Mouse (Mus musculus) neural tube, embryonic 14.5 days (tissue): ENCODE data around the gene Ifna1. TPM values are rescaled to one million over a fixed set of nuclear protein-coding genes. Genes with fewer than 3 reads are reported as not detected.

Experiments
- ATAC-seq: fragments of 200-750 bp; cut with Nextera tagmentation; 2 replicates; pipeline ENCODE4 v1.8.0; 2017; ENCODE audit warnings: low read depth, mild to moderate bottlenecking, moderate TSS enrichment, moderate library complexity
- H3K27ac ChIP-seq: fragments of 300-500 bp; sonication (generic); 2 replicates; pipeline ENCODE4 v1.5.1; 2014; ENCODE audit warnings: low read depth, mild to moderate bottlenecking, control low read depth, low read length, moderate library complexity, mixed read lengths
- H3K27me3 ChIP-seq: fragments of 300-500 bp; sonication (generic); 2 replicates; pipeline ENCODE4 v1.6.1; 2014; ENCODE audit warnings: low read length; ENCODE audit not compliant: control insufficient read depth, insufficient read depth
- H3K36me3 ChIP-seq: fragments of 300-500 bp; sonication (generic); 2 replicates; pipeline ENCODE4 v1.6.1; 2014; ENCODE audit warnings: low read length, mixed read lengths; ENCODE audit not compliant: control insufficient read depth, insufficient read depth
- H3K4me1 ChIP-seq: fragments of 300-500 bp; sonication (generic); 2 replicates; pipeline ENCODE4 v1.6.1; 2014; ENCODE audit warnings: low read length; ENCODE audit not compliant: control insufficient read depth, insufficient read depth
- H3K4me2 ChIP-seq: fragments of 300-500 bp; sonication (generic); 2 replicates; pipeline ENCODE4 v1.6.1; 2014; ENCODE audit warnings: mild to moderate bottlenecking, low read depth, low read length, control low read depth
- H3K4me3 ChIP-seq: fragments of 300-500 bp; sonication (generic); 2 replicates; pipeline ENCODE4 v1.5.1; 2014; ENCODE audit warnings: low read depth, low read length, control low read depth, mixed read lengths
- H3K9ac ChIP-seq: fragments of 300-500 bp; sonication (generic); replicated peaks from 2 replicates; pipeline ENCODE4 v1.6.1; 2014; ENCODE audit warnings: low read depth, mild to moderate bottlenecking, control low read depth, low read length, mixed read lengths
- H3K9me3 ChIP-seq: fragments of 300-500 bp; sonication (generic); 2 replicates; pipeline ENCODE4 v1.6.1; 2016; ENCODE audit warnings: low read length; ENCODE audit not compliant: control insufficient read depth
- WGBS: fragments of 180-500 bp; shearing (Covaris S2); extraction: QIAGEN DNeasy Blood & Tissue Kit; methylation state at CpG from one replicate; pipeline ENCODE4 v1.1.7; 2014; 5-methylcytosine and 5-hydroxymethylcytosine counted together
- polyA plus RNA-seq: library from polyadenylated mRNA; unstranded; fragments of >200 nt; fragmentation: Nextera tagmentation; extraction: Ambion mirVana; gene quantifications from 2 replicates; pipeline ENCODE4 v1.2.1, GENCODE M21; 2014

Ifna1 gene
- polyA plus RNA-seq, 1 experiment from 2014 or later = not detected

DNA sequence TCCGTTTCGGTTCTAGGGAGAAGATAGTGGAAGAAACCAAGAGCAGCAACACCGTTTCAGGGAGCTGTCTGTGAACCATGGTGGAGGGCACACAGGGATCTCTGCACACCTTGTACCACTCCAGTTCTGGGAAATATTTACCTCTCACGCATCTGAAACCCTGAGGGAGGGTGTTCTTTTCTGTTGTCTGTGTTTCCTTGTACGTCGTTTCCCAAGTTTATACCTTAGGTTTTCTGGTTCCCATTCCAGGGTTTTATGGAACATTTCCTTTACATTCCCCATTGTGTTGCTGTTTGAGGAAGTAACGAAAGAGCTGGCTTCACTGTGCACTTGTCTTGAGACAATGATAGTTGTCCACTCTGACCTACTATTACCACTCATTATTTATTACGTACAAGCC is 30.2 kb downstream of the Ifna1 start, which contains the start of gene Ifne:
Gene Ifne, minus strand, starts transcription at position 101 of the 400 bp plus-strand sequence.
- no peaks in the 10 kb centered on the region for H3K27me3 ChIP-seq

DNA sequence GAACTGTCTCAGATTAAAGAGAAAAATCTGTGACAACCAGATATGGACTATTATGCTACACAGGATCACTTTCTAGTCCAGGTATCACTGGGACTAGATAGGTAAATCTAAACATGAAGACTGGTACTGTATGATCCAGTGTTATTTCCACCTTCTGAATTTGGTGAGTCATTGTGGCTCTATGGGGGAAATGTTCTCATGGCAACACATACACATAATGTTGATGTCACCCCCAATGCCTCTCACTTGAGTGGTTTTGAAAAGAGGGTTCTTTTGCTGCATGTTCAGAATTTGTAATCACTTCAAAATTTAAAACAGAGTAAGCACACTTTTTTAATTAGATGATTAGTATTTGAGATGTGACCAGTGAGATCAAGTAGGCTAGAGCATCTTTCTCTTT is 38.3 kb downstream of the Ifna1 start:
- Histone ChIP-seq H3K36me3 (no peaks in the 10 kb centered on the region), H3K9ac (no peak overlapping the region), H3K27ac (no peak overlapping the region), H3K4me1 (no peaks in the 10 kb centered on the region), H3K27me3 (no peaks in the 10 kb centered on the region), H3K4me3 (no peak overlapping the region), H3K9me3 (no peaks in the 10 kb centered on the region), H3K4me2 (no peak overlapping the region)
- no peak for ATAC-seq

More for the DNA sequence above, 30.2 kb downstream of the Ifna1 start, which contains the start of gene Ifne:
- Histone ChIP-seq H3K4me1 (no peaks in the 10 kb centered on the region), H3K9me3 (no peaks in the 10 kb centered on the region), H3K27ac (no peak within 1 kb of the TSS), H3K9ac (no peak within 1 kb of the TSS), H3K4me2 (no peak within 1 kb of the TSS), H3K36me3 (no peaks in the 10 kb centered on the region), H3K4me3 (no peak within 1 kb of the TSS)
- no peak for ATAC-seq
- WGBS = 76% methylated on average over 8 of the region's 8 CpGs

DNA sequence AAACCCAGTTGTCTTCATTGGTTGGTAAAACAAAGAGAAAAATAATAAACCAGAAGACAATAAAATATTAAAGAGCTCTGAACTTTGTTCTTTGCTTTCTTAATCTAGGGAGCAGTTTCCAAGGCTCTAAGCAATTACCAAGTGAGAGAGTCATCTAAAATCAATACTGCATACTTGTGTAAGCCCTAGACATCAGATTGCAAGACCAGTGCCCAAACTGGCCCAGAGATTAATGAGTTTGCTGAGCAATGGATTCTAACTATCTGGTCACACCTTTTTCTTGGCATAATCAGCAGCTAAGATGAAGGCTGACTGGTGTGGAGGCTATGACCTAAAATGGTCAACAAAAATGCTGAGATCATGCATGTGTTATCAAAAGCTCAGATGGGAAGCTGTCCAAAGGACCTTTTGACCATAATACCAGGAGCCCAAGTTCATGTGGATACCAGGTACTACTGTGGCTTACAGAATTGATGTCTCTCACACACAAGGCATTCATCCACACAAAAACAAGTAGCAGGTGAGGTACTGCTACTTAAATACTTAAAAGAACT is 43.4 kb downstream of the Ifna1 start:
- no peaks in the 10 kb centered on the region for H3K36me3 ChIP-seq
- H3K4me2 ChIP-seq = no peak overlapping the region
- no peak overlapping the region for H3K9ac ChIP-seq
- H3K27ac ChIP-seq = no peak overlapping the region
- no peaks in the 10 kb centered on the region for H3K4me1 ChIP-seq
- ATAC-seq = no peak
- H3K4me3 ChIP-seq = no peak overlapping the region
- no peaks in the 10 kb centered on the region for H3K9me3 ChIP-seq
- no peaks in the 10 kb centered on the region for H3K27me3 ChIP-seq

Other genes starting within 250 kb of the Ifna1 start
- gene Ifna12, start 246.7 kb upstream of the Ifna1 start, polyA plus RNA-seq = not detected in 2 replicates
- not detected in 2 replicates for gene C87499, start 215.7 kb upstream of the Ifna1 start, polyA plus RNA-seq
- gene Ifna13, start 205.6 kb upstream of the Ifna1 start, polyA plus RNA-seq = not detected in 2 replicates
- gene Ifna16, start 173.2 kb upstream of the Ifna1 start, polyA plus RNA-seq = not detected in 2 replicates
- gene Ifna2, start 166.2 kb upstream of the Ifna1 start, polyA plus RNA-seq = not detected in 2 replicates
- gene Ifnab, start 158.7 kb upstream of the Ifna1 start, polyA plus RNA-seq = not detected in 2 replicates
- gene Gm26566, start 128.3 kb upstream of the Ifna1 start, polyA plus RNA-seq = 1.6 and 2.6 TPM in 2 replicates
- gene Klhl9, start 127.6 kb upstream of the Ifna1 start, polyA plus RNA-seq = 129 and 164 TPM in 2 replicates
- not detected in 2 replicates for gene Gm13271, start 95.2 kb upstream of the Ifna1 start, polyA plus RNA-seq
- not detected in 2 replicates for gene Gm13283, start 90.0 kb upstream of the Ifna1 start, polyA plus RNA-seq
- not detected in 2 replicates for gene Gm13290, start 76.3 kb upstream of the Ifna1 start, polyA plus RNA-seq
- not detected in 2 replicates for gene Gm13289, start 73.2 kb upstream of the Ifna1 start, polyA plus RNA-seq
- gene Gm13272, start 70.2 kb upstream of the Ifna1 start, polyA plus RNA-seq = not detected in 2 replicates
- not detected in 2 replicates for gene Ifnz, start 68.0 kb upstream of the Ifna1 start, polyA plus RNA-seq
- not detected in 2 replicates for gene Gm13276, start 64.4 kb upstream of the Ifna1 start, polyA plus RNA-seq
- not detected in 2 replicates for gene Gm13277, start 61.5 kb upstream of the Ifna1 start, polyA plus RNA-seq
- gene Gm13278, start 58.5 kb upstream of the Ifna1 start, polyA plus RNA-seq = not detected in 2 replicates
- gene Gm13275, start 55.6 kb upstream of the Ifna1 start, polyA plus RNA-seq = not detected in 2 replicates
- not detected in 2 replicates for gene Gm13279, start 52.7 kb upstream of the Ifna1 start, polyA plus RNA-seq
- gene Gm13285, start 50.4 kb upstream of the Ifna1 start, polyA plus RNA-seq = not detected in 2 replicates
- gene Gm13287, start 46.8 kb upstream of the Ifna1 start, polyA plus RNA-seq = not detected in 2 replicates
- gene Gm13288, start 44.6 kb upstream of the Ifna1 start, polyA plus RNA-seq = not detected in 2 replicates
- not detected in 2 replicates for gene Ifna7, start 33.9 kb upstream of the Ifna1 start, polyA plus RNA-seq
- gene Ifna11, start 30.1 kb upstream of the Ifna1 start, polyA plus RNA-seq = not detected in 2 replicates
- not detected in 2 replicates for gene Ifna6, start 22.7 kb upstream of the Ifna1 start, polyA plus RNA-seq
- gene Ifna5, start 14.6 kb upstream of the Ifna1 start, polyA plus RNA-seq = not detected in 2 replicates
- gene Ifna4, start 8.2 kb upstream of the Ifna1 start, polyA plus RNA-seq = not detected in 2 replicates
- not detected in 2 replicates for gene Ifne, start 30.1 kb downstream of the Ifna1 start, polyA plus RNA-seq